Mouse (Mus musculus) effector memory CD4-positive, alpha-beta T cell, adult 5 months (primary cell): Measurements from ENCODE around the gene Olfr1506. TPM values are rescaled to one million over a fixed set of nuclear protein-coding genes. Genes with fewer than 3 reads are reported as not detected.

ENCODE experiments used
- polyA plus RNA-seq: library from polyadenylated mRNA; unstranded; fragments of 100-300 nt; shearing (Covaris generic); gene quantifications from one replicate; pipeline ENCODE4 v1.2.1, GENCODE M21; 2017

The Olfr1506 gene
- polyA plus RNA-seq, result not detected

DNA sequence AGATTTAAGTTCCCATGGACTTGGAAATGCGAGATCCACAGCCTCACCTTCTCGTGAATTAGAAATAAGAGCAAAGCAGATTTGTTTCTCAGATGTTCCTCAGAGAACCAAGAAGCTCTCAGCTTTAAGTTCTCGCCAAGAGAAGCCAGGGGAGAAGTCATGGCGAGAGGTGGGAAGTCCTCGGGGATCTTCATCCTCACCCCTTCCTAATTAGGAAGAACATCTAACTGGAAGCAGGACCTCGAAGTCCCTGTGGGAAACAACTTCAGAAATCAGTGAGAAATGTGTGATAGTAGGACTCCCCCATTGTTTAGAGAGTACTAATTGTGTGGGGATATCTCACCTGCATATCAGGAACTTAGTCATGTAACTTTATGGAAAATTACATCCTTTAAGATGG is at the start of gene Olfr1506:
TSS of gene Olfr1506 (minus strand) at position 101 of the 400 bp plus-strand sequence.

DNA sequence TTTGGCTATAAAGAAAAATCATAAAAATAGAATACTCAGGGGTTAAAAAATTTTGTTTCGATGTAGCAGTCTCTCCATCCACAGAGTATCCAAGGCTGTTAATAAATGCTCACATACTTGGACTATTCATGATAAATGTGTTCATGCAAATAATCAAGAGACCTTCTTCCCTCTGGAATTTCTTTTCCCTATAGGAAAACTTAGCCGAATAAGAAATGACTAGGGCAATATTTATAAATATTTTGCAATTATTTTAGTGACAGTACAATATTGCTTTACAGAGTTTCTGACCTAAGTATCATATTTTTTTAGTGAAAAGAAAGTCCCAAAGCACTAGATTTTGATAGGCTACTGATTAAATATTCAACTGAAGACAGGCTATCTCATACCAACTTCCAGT is 46.6 kb upstream of the Olfr1506 start, which contains the start of gene Olfr1271:
TSS of gene Olfr1271 (minus strand) at position 101 of the 400 bp plus-strand sequence.

DNA sequence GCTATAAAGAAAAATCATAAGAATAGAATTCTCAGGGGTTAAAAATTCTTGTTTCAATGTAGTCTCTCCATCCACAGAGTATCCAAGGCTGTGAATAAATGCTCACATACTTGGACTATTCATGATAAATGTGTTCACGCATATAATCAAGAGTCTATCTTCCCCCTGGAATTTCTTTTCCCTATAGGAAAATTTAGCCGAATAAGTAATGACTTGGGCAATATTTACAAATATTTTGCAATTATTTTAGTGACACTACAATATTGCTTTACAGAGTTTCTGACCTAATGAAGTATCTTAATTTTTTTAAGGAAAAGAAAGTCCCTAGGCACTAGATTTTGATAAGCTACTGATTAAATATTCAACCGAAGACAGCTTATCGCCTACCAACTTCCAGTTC is 33.2 kb upstream of the Olfr1506 start, which contains the start of gene Olfr142:
TSS of gene Olfr142 (minus strand) at position 101 of the 400 bp plus-strand sequence.

Other genes starting within 250 kb of the Olfr1506 start
- not detected for gene Olfr1261, start 233.3 kb downstream of the Olfr1506 start, polyA plus RNA-seq
- gene Olfr1262, start 224.3 kb downstream of the Olfr1506 start, polyA plus RNA-seq, result not detected
- gene Olfr1263, start 212.4 kb downstream of the Olfr1506 start, polyA plus RNA-seq, result 0.09 TPM
- not detected for gene Olfr1264, start 198.9 kb downstream of the Olfr1506 start, polyA plus RNA-seq
- 0.06 TPM for gene Olfr1265, start 189.2 kb downstream of the Olfr1506 start, polyA plus RNA-seq
- gene Olfr140, start 160.9 kb downstream of the Olfr1506 start, polyA plus RNA-seq, result not detected
- 0.50 TPM for gene Olfr1269, start 103.1 kb downstream of the Olfr1506 start, polyA plus RNA-seq
- gene Olfr32, start 82.2 kb downstream of the Olfr1506 start, polyA plus RNA-seq, result not detected
- not detected for gene Olfr1270, start 71.4 kb downstream of the Olfr1506 start, polyA plus RNA-seq
- gene Olfr142, start 33.1 kb upstream of the Olfr1506 start, polyA plus RNA-seq, result not detected
- gene Olfr1271, start 46.5 kb upstream of the Olfr1506 start, polyA plus RNA-seq, result 0.07 TPM
- not detected for gene Olfr1272, start 68.3 kb upstream of the Olfr1506 start, polyA plus RNA-seq
- not detected for gene Gm13769, start 97.7 kb upstream of the Olfr1506 start, polyA plus RNA-seq
- gene Olfr1274-ps, start 174.2 kb upstream of the Olfr1506 start, polyA plus RNA-seq, result not detected